Mouse (Mus musculus): ENCODE measurements at regions not wholly inside any gene's neighbourhood (a gene's known extent, or its start where the extent isn't known, plus 50 kb on each side); places are given as distances from the start of the nearest gene placed in this dataset.

DNA sequence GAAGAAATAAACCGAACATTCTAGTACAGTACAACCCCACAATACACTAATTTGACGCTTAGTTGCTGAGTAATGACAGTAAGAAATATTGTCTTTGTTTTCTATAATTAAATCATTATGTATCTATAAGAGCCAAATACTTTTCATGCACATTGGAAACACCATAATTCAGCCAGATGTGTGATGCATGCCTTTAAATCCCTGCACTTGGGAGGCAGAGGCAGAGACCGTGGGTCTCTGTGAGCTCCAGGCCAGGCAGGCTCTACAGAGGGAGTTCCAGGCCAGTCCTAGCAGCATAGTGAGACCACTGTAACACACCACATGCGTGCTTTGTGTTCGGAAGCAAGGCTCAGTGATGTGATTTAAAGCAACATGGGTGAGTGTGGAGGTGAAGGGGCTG, 208.2 kb downstream of the Uaca start:
- no peaks in the 10 kb centered on the region for H3K9me3 ChIP-seq (ENCODE audit: control insufficient read depth, insufficient read depth, low read depth, low read length)
- H3K4me1 ChIP-seq (ENCODE audit: control insufficient read depth in 2 of 2, insufficient read depth in 2 of 2, low read length in 2 of 2, poor library complexity in 1 of 2), result no peaks in the 10 kb centered on the region
- no peak overlapping the region for H3K4me3 ChIP-seq (ENCODE audit: insufficient read depth in 1 of 2, low read depth in 1 of 2, low read length in 2 of 2, poor library complexity in 1 of 2, severe bottlenecking in 1 of 2)
- TF ChIP-seq ZC3H11A (IDR thresholded peaks at IDR 0.05; ENCODE audit: borderline replicate concordance, low read depth, low read length) (no peak), HCFC1 (IDR thresholded peaks at IDR 0.05; ENCODE audit: borderline replicate concordance, insufficient read depth, low read length) (no peak), MAFK (IDR thresholded peaks at IDR 0.05; ENCODE audit: insufficient read depth, low read depth, low read length) (no peak), ZNF384 (IDR thresholded peaks at IDR 0.05; ENCODE audit: low read depth, low read length) (no peak), CHD2 (IDR thresholded peaks at IDR 0.05; ENCODE audit: low read depth, low read length) (no peak)
- no peak overlapping the region for H3K27ac ChIP-seq (ENCODE audit: insufficient read depth, low read depth, low read length, poor library complexity, severe bottlenecking)
- DNase-seq (ENCODE audit: low read depth, low spot score), result no peak
- H3K36me3 ChIP-seq (ENCODE audit: control insufficient read depth, insufficient read depth, low read length, poor library complexity, severe bottlenecking), result no peaks in the 10 kb centered on the region
- H3K9ac ChIP-seq (ENCODE audit: insufficient read depth, low read depth, low read length, poor library complexity, severe bottlenecking), result no peak overlapping the region
- in situ Hi-C loops (cut with MboI; ENCODE audit: low sequenced_read_pairs in 2 of 2, unreplicated experiment in 2 of 2), result loop anchor here in 1 of 2 experiments (25.0 kb wide), 1 partner anchor 885 kb away; no protein-coding TSS in a partner anchor

GRCm38 (mm10) chr9:61008446-61008845, 214.1 kb downstream of the Uaca start:
- no peak for DNase-seq (ENCODE audit: low read depth, low spot score)
- in situ Hi-C loops (cut with MboI; ENCODE audit: low sequenced_read_pairs in 2 of 2, unreplicated experiment in 2 of 2), result loop anchor here in 1 of 2 experiments (25.0 kb wide), 1 partner anchor 879 kb away; no protein-coding TSS in a partner anchor
- H3K36me3 ChIP-seq (ENCODE audit: control insufficient read depth, insufficient read depth, low read length, poor library complexity, severe bottlenecking), result no peaks in the 10 kb centered on the region
- no peak overlapping the region for H3K27ac ChIP-seq (ENCODE audit: insufficient read depth, low read depth, low read length, poor library complexity, severe bottlenecking)
- H3K9ac ChIP-seq (ENCODE audit: insufficient read depth, low read depth, low read length, poor library complexity, severe bottlenecking), result no peak overlapping the region
- no peak overlapping the region for H3K4me3 ChIP-seq (ENCODE audit: insufficient read depth in 1 of 2, low read depth in 1 of 2, low read length in 2 of 2, poor library complexity in 1 of 2, severe bottlenecking in 1 of 2)
- TF ChIP-seq MAFK (IDR thresholded peaks at IDR 0.05; ENCODE audit: insufficient read depth, low read depth, low read length), result no peak
- no peak for TF ChIP-seq ZC3H11A (IDR thresholded peaks at IDR 0.05; ENCODE audit: borderline replicate concordance, low read depth, low read length)
- TF ChIP-seq ZNF384 (IDR thresholded peaks at IDR 0.05; ENCODE audit: low read depth, low read length), result no peak
- TF ChIP-seq CHD2 (IDR thresholded peaks at IDR 0.05; ENCODE audit: low read depth, low read length), result no peak
- TF ChIP-seq HCFC1 (IDR thresholded peaks at IDR 0.05; ENCODE audit: borderline replicate concordance, insufficient read depth, low read length), result no peak
- H3K9me3 ChIP-seq (ENCODE audit: control insufficient read depth, insufficient read depth, low read depth, low read length), result no peaks in the 10 kb centered on the region
- peaks cover 0 to 3% of the 10 kb centered on the region in 2 experiments; a peak in 1 of 4 replicates for H3K4me1 ChIP-seq (ENCODE audit: control insufficient read depth in 2 of 2, insufficient read depth in 2 of 2, low read length in 2 of 2, poor library complexity in 1 of 2)

- no peak overlapping the region for H3K27ac ChIP-seq (ENCODE audit: insufficient read depth, low read depth, low read length, poor library complexity, severe bottlenecking)
- H3K36me3 ChIP-seq (ENCODE audit: control insufficient read depth, insufficient read depth, low read length, poor library complexity, severe bottlenecking), result no peaks in the 10 kb centered on the region
- H3K4me1 ChIP-seq (ENCODE audit: control insufficient read depth in 2 of 2, insufficient read depth in 2 of 2, low read length in 2 of 2, poor library complexity in 1 of 2), result peaks cover 0 to 3% of the 10 kb centered on the region in 2 experiments; a peak in 1 of 4 replicates
- in situ Hi-C loops (cut with MboI; ENCODE audit: low sequenced_read_pairs in 2 of 2, unreplicated experiment in 2 of 2), result loop anchor here (10.0 to 25.0 kb wide), 2 partner anchors 876 to 884 kb away; no protein-coding TSS in a partner anchor
- TF ChIP-seq ZNF384 (IDR thresholded peaks at IDR 0.05; ENCODE audit: low read depth, low read length) (no peak), HCFC1 (IDR thresholded peaks at IDR 0.05; ENCODE audit: borderline replicate concordance, insufficient read depth, low read length) (no peak), MAFK (IDR thresholded peaks at IDR 0.05; ENCODE audit: insufficient read depth, low read depth, low read length) (no peak), CHD2 (IDR thresholded peaks at IDR 0.05; ENCODE audit: low read depth, low read length) (no peak), ZC3H11A (IDR thresholded peaks at IDR 0.05; ENCODE audit: borderline replicate concordance, low read depth, low read length) (peak; percentile 79)
- no peak overlapping the region for H3K9ac ChIP-seq (ENCODE audit: insufficient read depth, low read depth, low read length, poor library complexity, severe bottlenecking)
- H3K9me3 ChIP-seq (ENCODE audit: control insufficient read depth, insufficient read depth, low read depth, low read length), result no peaks in the 10 kb centered on the region
- DNase-seq (ENCODE audit: low read depth, low spot score), result no peak
- H3K4me3 ChIP-seq (ENCODE audit: insufficient read depth in 1 of 2, low read depth in 1 of 2, low read length in 2 of 2, poor library complexity in 1 of 2, severe bottlenecking in 1 of 2), result no peak overlapping the region
Measured at GRCm38 (mm10) chr9:61011066-61011465, 216.7 kb downstream of the Uaca start.

DNA sequence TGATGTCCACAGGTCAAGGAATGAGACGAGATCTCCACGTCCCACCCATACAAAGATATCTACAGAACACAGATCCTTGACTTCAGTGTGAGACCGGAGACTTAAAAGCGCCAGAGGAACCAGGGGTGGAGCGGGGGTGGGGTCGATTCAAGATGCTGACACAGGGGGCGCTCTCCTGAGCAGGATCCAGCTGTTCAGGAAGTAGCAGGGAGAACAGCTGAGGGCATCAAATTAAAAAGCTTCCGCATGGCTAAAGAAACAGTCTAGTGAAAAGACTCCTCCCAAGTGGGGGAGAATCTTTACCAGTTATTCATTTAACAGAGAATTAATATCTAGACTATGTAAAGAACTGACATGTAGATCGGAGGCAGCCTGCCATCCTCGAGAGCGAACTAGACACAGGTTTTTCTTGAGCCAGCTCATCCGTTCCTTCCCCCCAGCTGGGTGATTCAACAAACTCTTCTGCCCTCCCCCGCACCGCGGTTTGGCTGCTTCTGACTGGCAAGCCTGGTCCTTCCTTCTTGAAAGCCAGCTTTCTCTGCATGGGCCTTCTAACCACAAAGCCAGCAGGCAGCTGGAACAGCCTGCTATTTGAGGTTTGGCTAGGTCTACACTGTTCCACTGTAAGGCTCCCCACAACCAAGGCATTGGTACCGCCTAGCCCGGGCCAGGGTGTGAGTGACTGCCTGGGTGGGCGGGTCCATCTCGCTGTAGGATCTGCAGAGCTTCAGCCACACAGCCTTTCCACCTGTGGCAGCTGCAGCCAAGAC, 218.6 kb downstream of the Uaca start:
- no peak overlapping the region for H3K27ac ChIP-seq (ENCODE audit: insufficient read depth, low read depth, low read length, poor library complexity, severe bottlenecking)
- no peak overlapping the region for H3K4me3 ChIP-seq (ENCODE audit: insufficient read depth in 1 of 2, low read depth in 1 of 2, low read length in 2 of 2, poor library complexity in 1 of 2, severe bottlenecking in 1 of 2)
- in situ Hi-C loops (cut with MboI; ENCODE audit: low sequenced_read_pairs in 2 of 2, unreplicated experiment in 2 of 2), result loop anchor here (10.0 to 25.0 kb wide), 2 partner anchors 874 to 882 kb away; no protein-coding TSS in a partner anchor
- no peak overlapping the region for H3K9ac ChIP-seq (ENCODE audit: insufficient read depth, low read depth, low read length, poor library complexity, severe bottlenecking)
- H3K36me3 ChIP-seq (ENCODE audit: control insufficient read depth, insufficient read depth, low read length, poor library complexity, severe bottlenecking), result no peaks in the 10 kb centered on the region
- no peaks in the 10 kb centered on the region for H3K9me3 ChIP-seq (ENCODE audit: control insufficient read depth, insufficient read depth, low read depth, low read length)
- no peak for TF ChIP-seq ZNF384 (IDR thresholded peaks at IDR 0.05; ENCODE audit: low read depth, low read length)
- no peak for TF ChIP-seq ZC3H11A (IDR thresholded peaks at IDR 0.05; ENCODE audit: borderline replicate concordance, low read depth, low read length)
- TF ChIP-seq MAFK (IDR thresholded peaks at IDR 0.05; ENCODE audit: insufficient read depth, low read depth, low read length), result no peak
- TF ChIP-seq HCFC1 (IDR thresholded peaks at IDR 0.05; ENCODE audit: borderline replicate concordance, insufficient read depth, low read length), result no peak
- no peak for TF ChIP-seq CHD2 (IDR thresholded peaks at IDR 0.05; ENCODE audit: low read depth, low read length)
- H3K4me1 ChIP-seq (ENCODE audit: control insufficient read depth in 2 of 2, insufficient read depth in 2 of 2, low read length in 2 of 2, poor library complexity in 1 of 2), result peaks cover 0 to 3% of the 10 kb centered on the region in 2 experiments; a peak in 1 of 4 replicates
- DNase-seq (ENCODE audit: low read depth, low spot score), result no peak

Measured in ES-E14 (cell line).